Mouse (Mus musculus) right cerebral cortex, adult 18-20 months (tissue): Measurements from ENCODE around the gene Mad1l1.
A peak's percentile ranks its signal among the peaks of the same experiment; 100 is the strongest.
"Not testable (repeated sequence)": the region's sequence is repeated elsewhere in the genome, so short reads cannot be mapped to it uniquely, and the experiment has no call there.

ENCODE experiments used
- DNase-seq: peaks from one replicate; pipeline ENCODE4 v3.0.0; 2022; ENCODE audit warnings: mixed read lengths

The Mad1l1 gene

GRCm38 (mm10) chr5:139998916-139999315 is 322.4 kb downstream of the Mad1l1 start:
- no peak for DNase-seq

GRCm38 (mm10) chr5:139998321-139998720 is 323.0 kb downstream of the Mad1l1 start:
- DNase-seq = not testable (repeated sequence)

- DNase-seq = no peak
Measured at GRCm38 (mm10) chr5:139991531-139991930, 329.8 kb downstream of the Mad1l1 start.

GRCm38 (mm10) chr5:139985073-139985746 is 336.1 kb downstream of the Mad1l1 start:
- DNase-seq = no peak

GRCm38 (mm10) chr5:139981976-139982375 is 339.4 kb downstream of the Mad1l1 start:
- DNase-seq = no peak

- peak; percentile 52 for DNase-seq
Measured at GRCm38 (mm10) chr5:139979371-139979770, 342.0 kb downstream of the Mad1l1 start.

- DNase-seq = peak; percentile 31
Measured at GRCm38 (mm10) chr5:139978525-139979276, 342.7 kb downstream of the Mad1l1 start.

- DNase-seq = no peak
Measured at GRCm38 (mm10) chr5:139977476-139977875, 343.9 kb downstream of the Mad1l1 start.

GRCm38 (mm10) chr5:139976584-139976983 is 344.8 kb downstream of the Mad1l1 start:
- DNase-seq = no peak

GRCm38 (mm10) chr5:139970186-139970631 is 351.1 kb downstream of the Mad1l1 start:
- DNase-seq = no peak

- no peak for DNase-seq
Measured at GRCm38 (mm10) chr5:139969151-139969948, 352.0 kb downstream of the Mad1l1 start.

GRCm38 (mm10) chr5:139965596-139965995 is 355.8 kb downstream of the Mad1l1 start:
- no peak for DNase-seq

GRCm38 (mm10) chr5:139964391-139964790 is 357.0 kb downstream of the Mad1l1 start:
- no peak for DNase-seq

GRCm38 (mm10) chr5:139959741-139960140 is 361.6 kb downstream of the Mad1l1 start:
- no peak for DNase-seq
